Mouse (Mus musculus) testis, adult 2 months (tissue): ENCODE measurements around the gene Kcnt2. TPM values are rescaled to one million over a fixed set of nuclear protein-coding genes. Genes with fewer than 3 reads are reported as not detected.

Experiments
- H3K27ac ChIP-seq: fragments of 200-500 bp; 2 replicates; pipeline ENCODE4 v1.5.1; 2012; ENCODE audit warnings: low read depth, low read length; ENCODE audit not compliant: control insufficient read depth, insufficient read depth
- H3K27me3 ChIP-seq: fragments of 200-500 bp; 2 replicates; pipeline ENCODE4 v1.6.1; 2012; ENCODE audit warnings: mild to moderate bottlenecking, low read length, moderate library complexity; ENCODE audit not compliant: control insufficient read depth, insufficient read depth
- H3K36me3 ChIP-seq: fragments of 200-500 bp; 2 replicates; pipeline ENCODE4 v1.6.1; 2012; ENCODE audit warnings: mild to moderate bottlenecking, low read length; ENCODE audit not compliant: control insufficient read depth, insufficient read depth
- H3K4me1 ChIP-seq: fragments of 200-500 bp; 2 replicates; pipeline ENCODE4 v1.6.1; 2012; ENCODE audit warnings: low read length; ENCODE audit not compliant: control insufficient read depth, insufficient read depth
- H3K4me3 ChIP-seq: fragments of 200-500 bp; 2 replicates; pipeline ENCODE4 v1.5.1; 2012; ENCODE audit warnings: low read depth, mild to moderate bottlenecking, low read length, moderate library complexity, mixed read lengths; ENCODE audit not compliant: control insufficient read depth
- CTCF ChIP-seq: fragments of 200-500 bp; IDR thresholded peaks from 2 replicates; pipeline ENCODE4 v1.5.1; 2012; ENCODE audit warnings: low read depth, mild to moderate bottlenecking, inconsistent platforms, low read length, moderate library complexity; ENCODE audit not compliant: control insufficient read depth, insufficient read depth, insufficient replicate concordance
- POLR2A ChIP-seq: fragments of 200-500 bp; IDR thresholded peaks from 2 replicates; pipeline ENCODE4 v1.6.1; 2012; ENCODE audit warnings: low read depth, mild to moderate bottlenecking, inconsistent platforms, low read length, moderate library complexity; ENCODE audit not compliant: control insufficient read depth
- polyA plus RNA-seq: library from polyadenylated mRNA; depleted of rRNA; stranded (reverse); fragments of >200 nt; gene quantifications from 2 replicates; pipeline ENCODE4 v1.2.3, GENCODE M21; 2012

Kcnt2 gene
- polyA plus RNA-seq, 1 experiment, result 0.06 TPM

GRCm38 (mm10) chr1:140305344-140305743 is 59.4 kb downstream of the Kcnt2 start:
- H3K4me3 ChIP-seq, result no peak overlapping the region
- no peaks in the 10 kb centered on the region for H3K36me3 ChIP-seq
- TF ChIP-seq CTCF (no peak), POLR2A (no peak)
- H3K27ac ChIP-seq, result no peak overlapping the region
- H3K27me3 ChIP-seq, result no peaks in the 10 kb centered on the region
- no peaks in the 10 kb centered on the region for H3K4me1 ChIP-seq

- no peak overlapping the region for H3K27ac ChIP-seq
- no peaks in the 10 kb centered on the region for H3K36me3 ChIP-seq
- no peaks in the 10 kb centered on the region for H3K27me3 ChIP-seq
- H3K4me1 ChIP-seq, result no peaks in the 10 kb centered on the region
- no peak overlapping the region for H3K4me3 ChIP-seq
- no peak for TF ChIP-seq POLR2A
These were observed 60.4 kb downstream of the Kcnt2 start for GRCm38 (mm10) chr1:140306339-140306738.

GRCm38 (mm10) chr1:140310739-140311138 is 64.8 kb downstream of the Kcnt2 start:
- Histone ChIP-seq H3K36me3 (no peaks in the 10 kb centered on the region), H3K4me1 (no peaks in the 10 kb centered on the region), H3K27ac (no peak overlapping the region), H3K27me3 (no peaks in the 10 kb centered on the region), H3K4me3 (no peak overlapping the region)
- TF ChIP-seq POLR2A, result no peak
- no peak for TF ChIP-seq CTCF

GRCm38 (mm10) chr1:140325088-140325487 is 79.1 kb downstream of the Kcnt2 start:
- Histone ChIP-seq H3K4me1 (no peaks in the 10 kb centered on the region), H3K27ac (no peak overlapping the region), H3K36me3 (no peaks in the 10 kb centered on the region), H3K4me3 (no peak overlapping the region), H3K27me3 (no peaks in the 10 kb centered on the region)
- TF ChIP-seq CTCF (no peak), POLR2A (no peak)

GRCm38 (mm10) chr1:140326709-140327108 is 80.8 kb downstream of the Kcnt2 start:
- Histone ChIP-seq H3K4me3 (no peak overlapping the region), H3K27me3 (no peaks in the 10 kb centered on the region), H3K4me1 (no peaks in the 10 kb centered on the region), H3K36me3 (no peaks in the 10 kb centered on the region), H3K27ac (no peak overlapping the region)
- TF ChIP-seq POLR2A (no peak), CTCF (no peak)

- no peak overlapping the region for H3K27ac ChIP-seq
- no peaks in the 10 kb centered on the region for H3K27me3 ChIP-seq
- H3K4me1 ChIP-seq, result no peaks in the 10 kb centered on the region
- H3K4me3 ChIP-seq, result no peak overlapping the region
- no peaks in the 10 kb centered on the region for H3K36me3 ChIP-seq
- TF ChIP-seq POLR2A (no peak), CTCF (no peak)
These were observed 87.7 kb downstream of the Kcnt2 start for GRCm38 (mm10) chr1:140333702-140334101.

- H3K27me3 ChIP-seq, result no peaks in the 10 kb centered on the region
- H3K4me1 ChIP-seq, result no peaks in the 10 kb centered on the region
- TF ChIP-seq POLR2A (no peak), CTCF (no peak)
- no peaks in the 10 kb centered on the region for H3K36me3 ChIP-seq
- H3K27ac ChIP-seq, result no peak overlapping the region
- no peak overlapping the region for H3K4me3 ChIP-seq
These were observed 92.5 kb downstream of the Kcnt2 start for GRCm38 (mm10) chr1:140338417-140338816.

- Histone ChIP-seq H3K36me3 (no peaks in the 10 kb centered on the region), H3K4me1 (no peaks in the 10 kb centered on the region), H3K27ac (no peak overlapping the region), H3K4me3 (no peak overlapping the region), H3K27me3 (no peaks in the 10 kb centered on the region)
- TF ChIP-seq CTCF (no peak), POLR2A (no peak)
These were observed 93.4 kb downstream of the Kcnt2 start for GRCm38 (mm10) chr1:140339368-140339767.
